Mouse (Mus musculus): ENCODE results near the gene Etfb.
A peak's percentile ranks its signal among the peaks of the same experiment; 100 is the strongest.
"Not testable (repeated sequence)": the region's sequence is repeated elsewhere in the genome, so short reads cannot be mapped to it uniquely, and the experiment has no call there.

Gene Etfb

GRCm38 (mm10) chr7:43443917-43444293 lies at the start of gene Etfb, which contains the start of gene Gm45233:
Etfb (plus strand) TSS chr7:43444083.
Gm45233 (plus strand) TSS chr7:43444128.
- DNase-seq (ENCODE audit: low spot score): peak; percentile 98

- no peak for DNase-seq (ENCODE audit: low spot score)
Observed at GRCm38 (mm10) chr7:43399501-43399900, 44.4 kb upstream of the Etfb start.

- no peak for DNase-seq (ENCODE audit: low spot score)
Observed at GRCm38 (mm10) chr7:43402718-43403117, 41.2 kb upstream of the Etfb start.

GRCm38 (mm10) chr7:43407573-43407972 lies 36.3 kb upstream of the Etfb start:
- DNase-seq (ENCODE audit: low spot score): no peak

GRCm38 (mm10) chr7:43408131-43408553 lies 35.7 kb upstream of the Etfb start, which contains the start of gene Siglecg:
Siglecg (plus strand) TSS chr7:43408204.
- DNase-seq (ENCODE audit: low spot score): no peak

GRCm38 (mm10) chr7:43409084-43409483 lies 34.8 kb upstream of the Etfb start:
- no peak for DNase-seq (ENCODE audit: low spot score)

GRCm38 (mm10) chr7:43411724-43412123 lies 32.2 kb upstream of the Etfb start:
- DNase-seq (ENCODE audit: low spot score): not testable (repeated sequence)

- DNase-seq (ENCODE audit: low spot score): no peak
Observed at GRCm38 (mm10) chr7:43417298-43417697, 26.6 kb upstream of the Etfb start.

GRCm38 (mm10) chr7:43422995-43423617 lies 20.8 kb upstream of the Etfb start:
- DNase-seq (ENCODE audit: low spot score): peak; percentile 82

- no peak for DNase-seq (ENCODE audit: low spot score)
Observed at GRCm38 (mm10) chr7:43423991-43424625, 19.8 kb upstream of the Etfb start.

- no peak for DNase-seq (ENCODE audit: low spot score)
Observed at GRCm38 (mm10) chr7:43427406-43427805, 16.5 kb upstream of the Etfb start, which contains the start of gene Lim2. Lim2 (plus strand) TSS chr7:43427670.

- no peak for DNase-seq (ENCODE audit: low spot score)
Observed at GRCm38 (mm10) chr7:43429500-43429899, 14.4 kb upstream of the Etfb start.

GRCm38 (mm10) chr7:43432891-43433290 lies 11.0 kb upstream of the Etfb start:
- no peak for DNase-seq (ENCODE audit: low spot score)

- DNase-seq (ENCODE audit: low spot score): no peak
Observed at GRCm38 (mm10) chr7:43434676-43435075, 9.2 kb upstream of the Etfb start.

- no peak for DNase-seq (ENCODE audit: low spot score)
Observed at GRCm38 (mm10) chr7:43436341-43437255, 7.3 kb upstream of the Etfb start, which contains the start of gene Nkg7. Nkg7 (plus strand) TSS chr7:43437073.

- DNase-seq (ENCODE audit: low spot score): no peak
Observed at GRCm38 (mm10) chr7:43438611-43439010, 5.3 kb upstream of the Etfb start.

GRCm38 (mm10) chr7:43440482-43440881 lies 3.4 kb upstream of the Etfb start, which contains the start of gene Cldnd2:
Cldnd2 (plus strand) TSS chr7:43440782.
- DNase-seq (ENCODE audit: low spot score): no peak

GRCm38 (mm10) chr7:43441071-43441470 lies 2.8 kb upstream of the Etfb start:
- no peak for DNase-seq (ENCODE audit: low spot score)

- no peak for DNase-seq (ENCODE audit: low spot score)
Observed at GRCm38 (mm10) chr7:43442684-43443083, 1.2 kb upstream of the Etfb start.

- DNase-seq (ENCODE audit: low spot score): peak; percentile 90
Observed at GRCm38 (mm10) chr7:43443126-43443916, 562 bp upstream of the Etfb start.

- peak; percentile 23 for DNase-seq (ENCODE audit: low spot score)
Observed at GRCm38 (mm10) chr7:43447801-43448200, 3.9 kb downstream of the Etfb start.

- DNase-seq (ENCODE audit: low spot score): peak; percentile 36
Observed at GRCm38 (mm10) chr7:43448246-43448645, 4.4 kb downstream of the Etfb start.
